Mouse (Mus musculus) heart, embryonic 11.5 days (tissue): Measurements from ENCODE around the gene Jag1. TPM values are rescaled to one million over a fixed set of nuclear protein-coding genes. Genes with fewer than 3 reads are reported as not detected.

ENCODE experiments used
- ATAC-seq: fragments of 200-750 bp; cut with Nextera tagmentation; replicated peaks from 2 replicates; pipeline ENCODE4 v1.8.0; 2017; ENCODE audit warnings: moderate library complexity; ENCODE audit not compliant: insufficient number of reproducible peaks, low FRiP score, low TSS enrichment
- H3K27ac ChIP-seq: fragments of 300-500 bp; sonication (generic); 2 replicates; pipeline ENCODE4 v1.5.1; 2014; ENCODE audit warnings: mild to moderate bottlenecking, low read depth, low read length
- H3K27me3 ChIP-seq: fragments of 300-500 bp; sonication (generic); 2 replicates; pipeline ENCODE4 v1.6.1; 2014; ENCODE audit warnings: mild to moderate bottlenecking, low read length, mixed read lengths; ENCODE audit not compliant: control insufficient read depth, insufficient read depth
- H3K36me3 ChIP-seq: fragments of 300-500 bp; sonication (generic); 2 replicates; pipeline ENCODE4 v1.6.1; 2014; ENCODE audit warnings: mild to moderate bottlenecking, low read length, moderate library complexity, mixed read lengths; ENCODE audit not compliant: control insufficient read depth, insufficient read depth
- H3K4me1 ChIP-seq: fragments of 300-500 bp; sonication (generic); 2 replicates; pipeline ENCODE4 v1.6.1; 2014; ENCODE audit warnings: low read length; ENCODE audit not compliant: control insufficient read depth, insufficient read depth
- H3K4me2 ChIP-seq: fragments of 300-500 bp; sonication (generic); 2 replicates; pipeline ENCODE4 v1.6.1; 2014; ENCODE audit warnings: mild to moderate bottlenecking, moderate library complexity
- H3K4me3 ChIP-seq: fragments of 300-500 bp; sonication (generic); 2 replicates; pipeline ENCODE4 v1.5.1; 2014; ENCODE audit warnings: low read depth, low read length
- H3K9ac ChIP-seq: fragments of 300-500 bp; sonication (generic); 2 replicates; pipeline ENCODE4 v1.6.1; 2014; ENCODE audit warnings: mild to moderate bottlenecking, low read depth, low read length, moderate library complexity
- H3K9me3 ChIP-seq: fragments of 300-500 bp; sonication (generic); replicated peaks from 2 replicates; pipeline ENCODE4 v1.6.1; 2016; ENCODE audit warnings: low read length; ENCODE audit not compliant: control insufficient read depth
- WGBS: fragments of 180-500 bp; shearing (Covaris S2); extraction: QIAGEN DNeasy Blood & Tissue Kit; methylation state at CpG from one replicate; pipeline ENCODE4 v1.1.7; 2014; ENCODE audit not compliant: insufficient replicate concordance; 5-methylcytosine and 5-hydroxymethylcytosine counted together
- polyA plus RNA-seq: library from polyadenylated mRNA; unstranded; fragments of >200 nt; fragmentation: Nextera tagmentation; extraction: Ambion mirVana; gene quantifications from 2 replicates; pipeline ENCODE4 v1.2.1, GENCODE M21; 2014

Gene Jag1
- polyA plus RNA-seq, result 17.2 and 21.7 TPM in 2 replicates

- Histone ChIP-seq H3K9me3 (no peaks in the 10 kb centered on the region), H3K4me3 (peak within 1 kb of the TSS; percentile 81), H3K4me2 (peak within 1 kb of the TSS; percentile 90), H3K27me3 (no peaks in the 10 kb centered on the region), H3K36me3 (no peaks in the 10 kb centered on the region), H3K4me1 (peaks cover 17% of the 10 kb centered on the region), H3K9ac (peak within 1 kb of the TSS; percentile 83), H3K27ac (peak within 1 kb of the TSS; percentile 98)
- no peak for ATAC-seq
- under 1% methylated on average over 58 of the region's 59 CpGs for WGBS
These were observed at the start of gene Jag1 for GRCm38 (mm10) chr2:137116025-137116674. Gene Jag1 (minus strand): TSS chr2:137116644.

- Histone ChIP-seq H3K4me3 (no peak overlapping the region), H3K9ac (no peak overlapping the region), H3K4me2 (no peak overlapping the region), H3K27me3 (no peaks in the 10 kb centered on the region), H3K36me3 (no peaks in the 10 kb centered on the region), H3K9me3 (no peaks in the 10 kb centered on the region), H3K27ac (no peak overlapping the region), H3K4me1 (0 out of 2 replicates have a peak, but pooled peaks cover 3% of the 10 kb centered on the region)
- WGBS, result 68% methylated on average over 1 of the region's 1 CpGs
- no peak for ATAC-seq
These were observed 39.6 kb upstream of the Jag1 start for GRCm38 (mm10) chr2:137156018-137156417.

DNA sequence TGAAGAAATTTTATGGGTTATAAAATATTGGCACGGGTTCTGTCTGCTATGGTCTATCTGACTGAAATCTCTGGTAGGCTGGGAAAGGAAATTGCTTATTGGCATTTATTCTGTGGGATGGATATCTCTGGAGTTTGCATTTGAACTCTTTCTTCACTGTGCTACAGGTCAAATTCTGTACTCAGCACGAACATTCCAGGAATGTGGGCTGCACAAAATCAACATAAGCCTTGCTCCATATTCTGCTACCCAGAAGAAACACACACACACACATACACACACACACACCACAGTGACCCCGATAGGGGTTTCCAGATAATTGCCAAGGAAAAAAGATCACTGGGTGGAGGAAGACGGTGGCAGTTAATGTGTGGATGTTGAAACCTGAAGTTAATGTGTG, 37.4 kb upstream of the Jag1 start:
- no peaks in the 10 kb centered on the region for H3K27me3 ChIP-seq
- no peaks in the 10 kb centered on the region for H3K9me3 ChIP-seq
- ATAC-seq, result no peak
- no peak overlapping the region for H3K4me2 ChIP-seq
- H3K27ac ChIP-seq, result no peak overlapping the region
- no peak overlapping the region for H3K9ac ChIP-seq
- H3K4me3 ChIP-seq, result no peak overlapping the region
- H3K4me1 ChIP-seq, result 0 out of 2 replicates have a peak, but pooled peaks cover 3% of the 10 kb centered on the region
- WGBS, result 37% methylated on average over 4 of the region's 4 CpGs
- no peaks in the 10 kb centered on the region for H3K36me3 ChIP-seq

GRCm38 (mm10) chr2:137153172-137153667, 36.8 kb upstream of the Jag1 start:
- Histone ChIP-seq H3K4me2 (no peak overlapping the region), H3K4me3 (no peak overlapping the region), H3K4me1 (0 out of 2 replicates have a peak, but pooled peaks cover 3% of the 10 kb centered on the region), H3K36me3 (no peaks in the 10 kb centered on the region), H3K27me3 (no peaks in the 10 kb centered on the region), H3K9ac (no peak overlapping the region), H3K27ac (no peak overlapping the region), H3K9me3 (no peaks in the 10 kb centered on the region)
- ATAC-seq, result no peak
- WGBS, result 77% methylated on average over 10 of the region's 10 CpGs

GRCm38 (mm10) chr2:137150953-137151352, 34.5 kb upstream of the Jag1 start:
- no peak overlapping the region for H3K27ac ChIP-seq

GRCm38 (mm10) chr2:137146938-137147666, 30.7 kb upstream of the Jag1 start:
- H3K27ac ChIP-seq, result no peak overlapping the region
- no peaks in the 10 kb centered on the region for H3K4me1 ChIP-seq
- H3K4me2 ChIP-seq, result no peak overlapping the region
- WGBS, result 85% methylated on average over 2 of the region's 2 CpGs
- no peak overlapping the region for H3K9ac ChIP-seq
- H3K27me3 ChIP-seq, result no peaks in the 10 kb centered on the region
- no peaks in the 10 kb centered on the region for H3K36me3 ChIP-seq
- no peak overlapping the region for H3K4me3 ChIP-seq
- ATAC-seq, result no peak
- H3K9me3 ChIP-seq, result no peaks in the 10 kb centered on the region

More at GRCm38 (mm10) chr2:137150953-137151352, 34.5 kb upstream of the Jag1 start:
- H3K4me1 ChIP-seq, result 0 out of 2 replicates have a peak, but pooled peaks cover 3% of the 10 kb centered on the region
- WGBS, result 96% methylated on average over 3 of the region's 3 CpGs
- no peak overlapping the region for H3K9ac ChIP-seq
- H3K36me3 ChIP-seq, result no peaks in the 10 kb centered on the region
- no peaks in the 10 kb centered on the region for H3K27me3 ChIP-seq
- no peak overlapping the region for H3K4me3 ChIP-seq
- ATAC-seq, result no peak
- no peaks in the 10 kb centered on the region for H3K9me3 ChIP-seq
- no peak overlapping the region for H3K4me2 ChIP-seq

- WGBS, result 80% methylated on average over 1 of the region's 1 CpGs
- no peaks in the 10 kb centered on the region for H3K27me3 ChIP-seq
- no peaks in the 10 kb centered on the region for H3K4me1 ChIP-seq
- H3K9me3 ChIP-seq, result no peaks in the 10 kb centered on the region
- no peak for ATAC-seq
- H3K27ac ChIP-seq, result no peak overlapping the region
- H3K9ac ChIP-seq, result no peak overlapping the region
- H3K4me2 ChIP-seq, result no peak overlapping the region
- H3K4me3 ChIP-seq, result no peak overlapping the region
- no peaks in the 10 kb centered on the region for H3K36me3 ChIP-seq
These were observed 21.6 kb upstream of the Jag1 start for GRCm38 (mm10) chr2:137138063-137138462.

DNA sequence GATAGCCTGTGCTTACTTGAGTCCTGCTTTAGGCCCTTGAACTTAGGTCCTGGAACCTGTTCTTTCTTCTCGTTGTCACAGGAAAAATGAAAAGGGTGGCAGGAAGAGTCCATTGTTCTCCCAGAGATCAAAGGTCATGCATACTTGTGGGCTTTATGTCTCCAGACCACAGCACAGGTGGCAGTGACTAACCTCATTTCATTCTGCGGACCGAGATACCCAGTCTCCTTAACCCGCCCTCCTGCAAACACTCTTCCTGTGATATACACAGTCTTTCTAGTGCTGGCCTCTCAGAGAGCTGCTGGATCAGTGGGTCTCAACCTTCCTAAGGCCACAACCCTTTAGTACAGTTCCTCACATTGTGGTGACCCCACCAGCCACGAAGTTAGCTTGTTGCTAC, 17.6 kb upstream of the Jag1 start:
- Histone ChIP-seq H3K36me3 (no peaks in the 10 kb centered on the region), H3K27me3 (no peaks in the 10 kb centered on the region), H3K9me3 (no peaks in the 10 kb centered on the region), H3K4me2 (no peak overlapping the region), H3K4me3 (no peak overlapping the region), H3K4me1 (no peaks in the 10 kb centered on the region), H3K27ac (no peak overlapping the region), H3K9ac (no peak overlapping the region)
- 66% methylated on average over 5 of the region's 5 CpGs for WGBS
- ATAC-seq, result no peak
